Mouse (Mus musculus) gastrocnemius, postnatal 14 days (tissue): ENCODE data around the gene Fam229b. TPM values are rescaled to one million over a fixed set of nuclear protein-coding genes. Genes with fewer than 3 reads are reported as not detected.

Experiments used
- DNase-seq: peaks from one replicate; pipeline ENCODE4 v3.0.0; 2021; ENCODE audit warnings: mixed read lengths
- intact Hi-C: fragments of 180-260 bp; cut with DNase I; formaldehyde crosslinking; loops from one replicate; pipeline ENCODE4 v1.15.1; 2025; ENCODE audit warnings: low total_unique reads
- total RNA-seq, 2 experiments: library from RNA; stranded (reverse); gene quantifications; 2 replicates each; pipeline ENCODE4 v1.2.3; 2021

Gene Fam229b
- total RNA-seq, 2 experiments from 2014 or later: 3.0 to 3.5 TPM

GRCm38 (mm10) chr10:39141401-39141800, 7.7 kb upstream of the Fam229b start:
- intact Hi-C loops: no loop called here
- DNase-seq: no peak

GRCm38 (mm10) chr10:39140843-39141242, 7.1 kb upstream of the Fam229b start:
- intact Hi-C loops: no loop called here
- DNase-seq: no peak

GRCm38 (mm10) chr10:39138761-39139160, 5.0 kb upstream of the Fam229b start:
- no peak for DNase-seq
- intact Hi-C loops: no loop called here

- intact Hi-C loops: no loop called here
These were observed 4.1 kb upstream of the Fam229b start for GRCm38 (mm10) chr10:39137766-39138165.

GRCm38 (mm10) chr10:39121412-39121811, 12.3 kb downstream of the Fam229b start:
- DNase-seq: no peak
- intact Hi-C loops: no loop called here

More at GRCm38 (mm10) chr10:39137766-39138165, 4.1 kb upstream of the Fam229b start:
- DNase-seq: no peak

GRCm38 (mm10) chr10:39109489-39109874, 24.2 kb downstream of the Fam229b start:
- DNase-seq: no peak
- intact Hi-C loops: no loop called here

- intact Hi-C loops: no loop called here
- no peak for DNase-seq
These were observed 24.8 kb downstream of the Fam229b start for GRCm38 (mm10) chr10:39108837-39109488.

- intact Hi-C loops: no loop called here
- no peak for DNase-seq
These were observed 26.8 kb downstream of the Fam229b start for GRCm38 (mm10) chr10:39106935-39107334.

- intact Hi-C loops: no loop called here
- no peak for DNase-seq
These were observed 27.3 kb downstream of the Fam229b start for GRCm38 (mm10) chr10:39106413-39106812.

- intact Hi-C loops: no loop called here
- DNase-seq: no peak
These were observed 28.8 kb downstream of the Fam229b start for GRCm38 (mm10) chr10:39104803-39105449.

GRCm38 (mm10) chr10:39098746-39099145, 35.0 kb downstream of the Fam229b start:
- no peak for DNase-seq
- intact Hi-C loops: no loop called here

GRCm38 (mm10) chr10:39096981-39097380, 36.7 kb downstream of the Fam229b start:
- intact Hi-C loops: no loop called here
- peak; percentile 24 for DNase-seq

- DNase-seq: no peak
- intact Hi-C loops: no loop called here
These were observed 61.7 kb downstream of the Fam229b start for GRCm38 (mm10) chr10:39072048-39072447.

Other genes starting within 250 kb of the Fam229b start
- 10 to 100 TPM; 63.9 to 73.1 TPM for gene Lama4, start 168.4 kb downstream of the Fam229b start, total RNA-seq
- gene Tube1, start 62 bp upstream of the Fam229b start, total RNA-seq: 1 to 10 TPM in 1 of 2 experiments, under 1 TPM in 1; 0.88 to 1.4 TPM
- under 1 TPM; 0.14 to 0.16 TPM for gene Ccn6, start 29.9 kb upstream of the Fam229b start, total RNA-seq
- 10 to 100 TPM; 13.3 to 17.8 TPM for gene Fyn, start 234.9 kb upstream of the Fam229b start, total RNA-seq